Mouse (Mus musculus): Measurements from ENCODE around the gene Zkscan5. TPM values are rescaled to one million over a fixed set of nuclear protein-coding genes. Genes with fewer than 3 reads are reported as not detected.
A peak's percentile ranks its signal among the peaks of the same experiment; 100 is the strongest.
"Not testable (repeated sequence)": the region's sequence is repeated elsewhere in the genome, so short reads cannot be mapped to it uniquely, and the experiment has no call there.

Gene Zkscan5
- total RNA-seq, 2 experiments from 2014 or later, result 11.3 to 12.2 TPM

- Histone ChIP-seq H3K4me3 (peak within 1 kb of the TSS; percentile 99), H3K27ac (peak within 1 kb of the TSS; percentile 95)
- DNase-seq (ENCODE audit: low spot score in 2 of 2), result no peak
- TF ChIP-seq CTCF (conservative IDR thresholded peaks at IDR 0.05), result no peak
These were observed 12.4 kb upstream of the Zkscan5 start, which contains the start of gene Atp5j2 for GRCm38 (mm10) chr5:145191962-145192361. Atp5j2 (minus strand) TSS chr5:145192062.

GRCm38 (mm10) chr5:145200387-145200786, 4.0 kb upstream of the Zkscan5 start:
- TF ChIP-seq CTCF (conservative IDR thresholded peaks at IDR 0.05), result no peak
- DNase-seq (ENCODE audit: low spot score in 2 of 2), result no peak
- Histone ChIP-seq H3K4me3 (peak overlapping the region; percentile 89), H3K27ac (no peak overlapping the region)

- peak; percentile 73 to 80 for DNase-seq (ENCODE audit: low spot score in 2 of 2)
- TF ChIP-seq CTCF (conservative IDR thresholded peaks at IDR 0.05), result no peak
These were observed 2.9 kb upstream of the Zkscan5 start, which contains the start of gene Zkscan14 for GRCm38 (mm10) chr5:145201321-145201991. Zkscan14 (minus strand) TSS chr5:145201868.

GRCm38 (mm10) chr5:145202446-145202845, 1.9 kb upstream of the Zkscan5 start:
- H3K4me3 ChIP-seq, result no peak overlapping the region
- H3K27ac ChIP-seq, result no peak overlapping the region
- no peak for DNase-seq (ENCODE audit: low spot score in 2 of 2)
- TF ChIP-seq CTCF (conservative IDR thresholded peaks at IDR 0.05), result no peak

More at GRCm38 (mm10) chr5:145201321-145201991, 2.9 kb upstream of the Zkscan5 start, which contains the start of gene Zkscan14:
- Histone ChIP-seq H3K4me3 (peak within 1 kb of the TSS; percentile 89), H3K27ac (peak within 1 kb of the TSS; percentile 88)

- H3K27ac ChIP-seq, result peak overlapping the region; percentile 96
- no peak for TF ChIP-seq CTCF (conservative IDR thresholded peaks at IDR 0.05)
- DNase-seq (ENCODE audit: low spot score in 2 of 2), result no peak
- H3K4me3 ChIP-seq, result peak overlapping the region; percentile 74
These were observed 679 bp downstream of the Zkscan5 start for GRCm38 (mm10) chr5:145205041-145205440.

- Histone ChIP-seq H3K4me3 (no peak overlapping the region), H3K27ac (no peak overlapping the region)
- DNase-seq (ENCODE audit: low spot score in 2 of 2), result no peak
- no peak for TF ChIP-seq CTCF (conservative IDR thresholded peaks at IDR 0.05)
These were observed 3.0 kb downstream of the Zkscan5 start for GRCm38 (mm10) chr5:145207385-145207784.

GRCm38 (mm10) chr5:145207954-145208353, 3.6 kb downstream of the Zkscan5 start:
- H3K27ac ChIP-seq, result no peak overlapping the region
- no peak for DNase-seq (ENCODE audit: low spot score in 2 of 2)
- TF ChIP-seq CTCF (conservative IDR thresholded peaks at IDR 0.05), result no peak
- no peak overlapping the region for H3K4me3 ChIP-seq

- not testable (repeated sequence) for H3K4me3 ChIP-seq; DNase-seq (ENCODE audit: low spot score in 2 of 2); H3K27ac ChIP-seq
These were observed 4.0 kb downstream of the Zkscan5 start for GRCm38 (mm10) chr5:145208391-145208790.

GRCm38 (mm10) chr5:145211340-145211739, 7.0 kb downstream of the Zkscan5 start:
- no peak for TF ChIP-seq CTCF (conservative IDR thresholded peaks at IDR 0.05)
- Histone ChIP-seq H3K27ac (no peak overlapping the region), H3K4me3 (no peak overlapping the region)
- DNase-seq (ENCODE audit: low spot score in 2 of 2), result no peak

- no peak for DNase-seq (ENCODE audit: low spot score in 2 of 2)
- TF ChIP-seq CTCF (conservative IDR thresholded peaks at IDR 0.05), result no peak
- Histone ChIP-seq H3K4me3 (no peak overlapping the region), H3K27ac (no peak overlapping the region)
These were observed 7.9 kb downstream of the Zkscan5 start for GRCm38 (mm10) chr5:145212216-145212615.

GRCm38 (mm10) chr5:145213505-145213904, 9.1 kb downstream of the Zkscan5 start:
- DNase-seq (ENCODE audit: low spot score in 2 of 2), result no peak
- TF ChIP-seq CTCF (conservative IDR thresholded peaks at IDR 0.05), result no peak
- H3K27ac ChIP-seq, result no peak overlapping the region
- no peak overlapping the region for H3K4me3 ChIP-seq

- no peak overlapping the region for H3K27ac ChIP-seq
- peak; percentile 70 for TF ChIP-seq CTCF (conservative IDR thresholded peaks at IDR 0.05)
- no peak overlapping the region for H3K4me3 ChIP-seq
- no peak for DNase-seq (ENCODE audit: low spot score in 2 of 2)
These were observed 10.3 kb downstream of the Zkscan5 start for GRCm38 (mm10) chr5:145214679-145215078.

- no peak overlapping the region for H3K27ac ChIP-seq
- no peak for DNase-seq (ENCODE audit: low spot score in 2 of 2)
- TF ChIP-seq CTCF (conservative IDR thresholded peaks at IDR 0.05), result no peak
- H3K4me3 ChIP-seq, result no peak overlapping the region
These were observed 13.4 kb downstream of the Zkscan5 start for GRCm38 (mm10) chr5:145217746-145218145.

- no peak for DNase-seq (ENCODE audit: low spot score in 2 of 2)
- Histone ChIP-seq H3K4me3 (no peak overlapping the region), H3K27ac (no peak overlapping the region)
- no peak for TF ChIP-seq CTCF (conservative IDR thresholded peaks at IDR 0.05)
These were observed 13.8 kb downstream of the Zkscan5 start for GRCm38 (mm10) chr5:145218206-145218605.
